Mouse (Mus musculus): ENCODE measurements around the gene Rab30.

DNA sequence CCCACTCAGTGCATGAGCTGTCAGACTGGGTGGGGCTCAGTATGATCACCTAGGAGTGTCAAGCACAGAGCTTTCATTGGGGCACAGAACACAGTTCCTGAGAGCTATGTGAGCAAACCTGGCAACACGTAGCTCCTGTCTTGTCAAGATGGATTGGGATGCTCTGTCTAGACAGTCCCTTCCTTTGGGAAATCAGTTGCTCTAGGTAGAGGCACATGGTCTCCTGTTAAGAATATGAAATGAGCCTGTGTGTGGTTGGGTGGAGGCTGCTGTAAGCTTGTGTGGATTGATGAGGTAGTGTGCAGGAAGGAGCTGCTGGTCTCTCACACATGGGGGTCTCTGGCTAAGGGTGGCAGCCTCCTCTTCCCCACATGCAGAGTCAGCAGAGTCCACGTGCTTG is 34.3 kb downstream of the Rab30 start:
- TF ChIP-seq ETS1 (conservative IDR thresholded peaks at IDR 0.05; ENCODE audit: low read depth, low read length) (no peak), USF1 (IDR thresholded peaks at IDR 0.05; ENCODE audit: low read depth, low read length) (no peak)
